Mouse (Mus musculus) megakaryocyte-erythroid progenitor cell, adult 5 weeks (primary cell): ENCODE results near the gene Pigs. TPM values are rescaled to one million over a fixed set of nuclear protein-coding genes. Genes with fewer than 3 reads are reported as not detected.

Experiments used
- polyA plus RNA-seq: library from polyadenylated mRNA; stranded (reverse); fragments of >175 nt; gene quantifications from 2 replicates; pipeline ENCODE4 v1.2.3, GENCODE M21; 2012

The Pigs gene
- polyA plus RNA-seq: 84.7 and 91.0 TPM in 2 replicates

GRCm38 (mm10) chr11:78327634-78328511, at the start of gene Pigs:
TSS of gene Pigs (plus strand) at chr11:78328415.

DNA sequence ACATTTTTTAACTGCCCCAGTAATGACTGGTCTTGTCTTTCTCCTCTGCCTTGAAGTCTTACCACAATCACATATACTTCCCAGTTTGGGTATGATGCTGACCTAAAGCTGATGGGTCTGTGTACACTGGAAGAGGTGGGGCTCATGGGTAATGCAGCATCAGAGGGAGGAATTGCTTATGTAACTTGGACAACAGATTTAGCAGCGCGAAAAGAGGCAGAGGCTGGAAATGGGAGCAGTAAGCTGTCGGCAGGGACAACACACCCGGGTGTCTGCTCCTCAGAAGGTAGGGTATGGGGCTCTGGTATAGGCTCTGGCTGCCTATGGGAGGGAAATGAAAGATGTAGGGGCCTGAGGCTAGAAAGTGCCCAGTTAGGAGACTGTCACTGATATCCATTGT, 37.6 kb upstream of the Pigs start, which contains the start of gene BC030499:
TSS of gene BC030499 (plus strand) at position 188 of the 400 bp plus-strand sequence.

GRCm38 (mm10) chr11:78301357-78302084, 26.7 kb upstream of the Pigs start, which contains the start of gene Spag5:
TSS of gene Spag5 (plus strand) at chr11:78301529.

DNA sequence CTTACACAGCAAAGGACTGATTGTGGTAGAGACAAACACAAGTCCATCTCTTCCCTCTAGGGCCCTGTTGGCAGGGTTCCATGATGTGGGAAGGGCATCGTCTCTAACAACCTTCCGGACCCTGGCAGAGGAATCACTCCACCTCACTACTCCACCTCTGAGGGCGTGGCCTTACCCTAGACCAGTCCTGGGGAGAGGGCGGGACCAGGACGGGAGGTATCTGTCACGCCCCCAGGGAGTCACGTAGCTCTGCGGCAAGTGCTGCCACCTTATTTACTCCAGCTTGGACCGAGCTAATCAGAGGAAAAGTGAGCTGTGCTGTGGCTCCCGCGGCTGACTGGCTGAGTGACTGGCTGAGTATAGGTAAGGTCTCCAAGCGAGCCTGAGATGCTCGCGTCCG, 5.4 kb upstream of the Pigs start, which contains the start of gene Aldoc:
TSS of gene Aldoc (plus strand) at position 109 of the 400 bp plus-strand sequence.

GRCm38 (mm10) chr11:78343381-78344327, 15.4 kb downstream of the Pigs start, which contains the start of gene Unc119:
TSS of gene Unc119 (plus strand) at chr11:78343482.

GRCm38 (mm10) chr11:78386508-78387043, 58.4 kb downstream of the Pigs start, which contains the start of gene Foxn1:
TSS of gene Foxn1 (minus strand) at chr11:78386558.

Other genes starting within 250 kb of the Pigs start
- 3.4 TPM in 2 replicates for gene Eral1, start 248.0 kb upstream of the Pigs start, polyA plus RNA-seq
- gene Fam222b, start 233.8 kb upstream of the Pigs start, polyA plus RNA-seq: 24.6 and 33.3 TPM in 2 replicates
- 29.8 and 41.4 TPM in 2 replicates for gene Traf4, start 162.8 kb upstream of the Pigs start, polyA plus RNA-seq
- gene Nek8, start 151.7 kb upstream of the Pigs start, polyA plus RNA-seq: 3.1 and 4.3 TPM in 2 replicates
- gene Tlcd1, start 151.7 kb upstream of the Pigs start, polyA plus RNA-seq: 34.7 and 38.4 TPM in 2 replicates
- gene Rpl23a, start 144.8 kb upstream of the Pigs start, polyA plus RNA-seq: 1,982 and 2,223 TPM in 2 replicates
- 3.0 and 4.5 TPM in 2 replicates for gene Rab34, start 140.0 kb upstream of the Pigs start, polyA plus RNA-seq
- gene Proca1, start 135.0 kb upstream of the Pigs start, polyA plus RNA-seq: 0.18 and 0.67 TPM in 2 replicates
- 9.6 and 11.2 TPM in 2 replicates for gene Sdf2, start 82.7 kb upstream of the Pigs start, polyA plus RNA-seq
- gene Supt6, start 82.4 kb upstream of the Pigs start, polyA plus RNA-seq: 82.2 and 96.4 TPM in 2 replicates
- gene 2610507B11Rik, start 66.7 kb upstream of the Pigs start, polyA plus RNA-seq: 88.7 and 97.6 TPM in 2 replicates
- gene BC030499, start 37.6 kb upstream of the Pigs start, polyA plus RNA-seq: not detected in 2 replicates
- 66.8 and 68.5 TPM in 2 replicates for gene Spag5, start 26.9 kb upstream of the Pigs start, polyA plus RNA-seq
- 0.44 and 1.4 TPM in 2 replicates for gene Aldoc, start 5.4 kb upstream of the Pigs start, polyA plus RNA-seq
- gene Unc119, start 15.1 kb downstream of the Pigs start, polyA plus RNA-seq: 74.0 and 91.3 TPM in 2 replicates
- gene Foxn1, start 58.1 kb downstream of the Pigs start, polyA plus RNA-seq: not detected in 2 replicates
- 0.05 and 0.10 TPM in 2 replicates for gene Slc13a2, start 93.8 kb downstream of the Pigs start, polyA plus RNA-seq
- 1.1 and 1.7 TPM in 2 replicates for gene Slc46a1, start 137.3 kb downstream of the Pigs start, polyA plus RNA-seq
- 0.04 TPM in 1 of 2 replicates, not detected in the other for gene Sarm1, start 169.3 kb downstream of the Pigs start, polyA plus RNA-seq
- not detected in 2 replicates for gene Vtn, start 170.7 kb downstream of the Pigs start, polyA plus RNA-seq
- not detected in 2 replicates for gene Sebox, start 175.0 kb downstream of the Pigs start, polyA plus RNA-seq
- gene Tmem199, start 183.8 kb downstream of the Pigs start, polyA plus RNA-seq: 8.4 and 11.4 TPM in 2 replicates
- 65.3 and 65.5 TPM in 2 replicates for gene Poldip2, start 183.8 kb downstream of the Pigs start, polyA plus RNA-seq
- 2.5 and 4.3 TPM in 2 replicates for gene Tnfaip1, start 207.9 kb downstream of the Pigs start, polyA plus RNA-seq
- gene Ift20, start 207.9 kb downstream of the Pigs start, polyA plus RNA-seq: 71.6 and 76.3 TPM in 2 replicates
- 24.4 and 34.5 TPM in 2 replicates for gene Tmem97, start 222.4 kb downstream of the Pigs start, polyA plus RNA-seq